Mouse (Mus musculus) layer of hippocampus, adult 8-10 months (tissue): ENCODE measurements around the gene Slc22a23. TPM values are rescaled to one million over a fixed set of nuclear protein-coding genes. Genes with fewer than 3 reads are reported as not detected.

Experiments
- DNase-seq, 2 experiments: peaks; one replicate each; pipeline ENCODE4 v3.0.0; 2022; ENCODE audit warnings: low spot score in 2 of 2
- total RNA-seq, 4 experiments: library from RNA; stranded (reverse); gene quantifications; 2 replicates each; pipeline ENCODE4 v1.2.4; 2022

The Slc22a23 gene
- total RNA-seq, 4 experiments from 2014 or later = 32.3 to 41.6 (median 36.4) TPM

DNA sequence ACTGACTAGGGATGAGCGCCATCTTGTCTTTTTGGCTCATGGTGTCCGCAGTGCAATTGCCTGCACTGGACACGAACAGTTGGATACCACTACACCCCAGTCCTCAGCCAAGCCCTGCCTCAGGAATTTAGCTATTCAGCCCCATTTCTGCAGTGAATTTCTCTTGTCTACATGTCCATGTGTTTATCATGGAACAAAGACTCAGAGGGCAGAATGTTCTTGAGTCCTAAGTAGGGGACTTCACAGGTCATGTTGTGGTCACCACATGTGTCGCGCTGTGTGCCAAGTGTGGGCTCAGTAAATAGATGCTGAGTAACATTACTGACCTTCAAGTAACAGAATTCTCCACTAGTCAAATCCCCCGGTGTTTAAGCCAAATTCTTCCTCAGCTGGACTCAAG is 109.9 kb downstream of the Slc22a23 start:
- no peak for DNase-seq

DNA sequence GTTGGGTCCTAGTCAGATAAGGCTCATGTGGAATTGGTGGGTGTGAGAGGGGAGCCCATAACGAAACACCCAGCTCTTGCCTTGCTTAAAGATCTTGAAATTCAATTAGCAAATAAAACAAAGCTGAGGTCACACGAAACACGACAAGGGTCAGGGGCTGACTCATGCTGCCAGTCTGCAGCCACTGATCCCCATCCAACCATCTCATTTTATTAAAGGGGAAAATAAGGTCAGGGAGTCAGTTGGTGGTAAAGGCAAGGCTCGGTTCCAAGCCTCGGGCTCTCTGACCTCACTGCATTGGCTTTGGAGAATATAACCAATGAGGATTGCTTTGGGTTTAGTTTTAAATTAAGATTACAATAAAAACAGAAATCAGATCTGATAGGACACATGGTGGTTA is 110.5 kb downstream of the Slc22a23 start:
- DNase-seq = no peak

DNA sequence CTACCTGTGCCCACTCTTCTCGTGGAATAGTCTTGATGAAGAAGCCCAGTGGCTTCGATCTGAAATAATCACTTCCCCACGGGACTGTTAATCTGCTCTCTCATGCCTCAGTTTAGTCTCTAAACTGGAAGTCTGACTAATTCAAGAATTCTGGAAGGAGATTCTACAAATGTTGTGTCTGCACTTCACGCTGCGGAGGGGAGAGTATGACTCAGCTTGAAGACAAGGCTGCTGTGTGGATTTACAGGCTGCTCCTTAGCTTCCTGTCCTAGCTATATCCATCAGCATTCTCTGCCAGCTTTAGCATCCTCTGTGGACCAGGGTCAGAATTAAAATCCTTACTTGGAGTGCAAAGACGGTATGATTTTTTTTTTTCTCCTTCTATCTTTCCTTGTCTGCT is 112.0 kb downstream of the Slc22a23 start:
- no peak for DNase-seq

- DNase-seq = no peak
Measured at GRCm38 (mm10) chr13:34228905-34229304, 116.1 kb downstream of the Slc22a23 start.

DNA sequence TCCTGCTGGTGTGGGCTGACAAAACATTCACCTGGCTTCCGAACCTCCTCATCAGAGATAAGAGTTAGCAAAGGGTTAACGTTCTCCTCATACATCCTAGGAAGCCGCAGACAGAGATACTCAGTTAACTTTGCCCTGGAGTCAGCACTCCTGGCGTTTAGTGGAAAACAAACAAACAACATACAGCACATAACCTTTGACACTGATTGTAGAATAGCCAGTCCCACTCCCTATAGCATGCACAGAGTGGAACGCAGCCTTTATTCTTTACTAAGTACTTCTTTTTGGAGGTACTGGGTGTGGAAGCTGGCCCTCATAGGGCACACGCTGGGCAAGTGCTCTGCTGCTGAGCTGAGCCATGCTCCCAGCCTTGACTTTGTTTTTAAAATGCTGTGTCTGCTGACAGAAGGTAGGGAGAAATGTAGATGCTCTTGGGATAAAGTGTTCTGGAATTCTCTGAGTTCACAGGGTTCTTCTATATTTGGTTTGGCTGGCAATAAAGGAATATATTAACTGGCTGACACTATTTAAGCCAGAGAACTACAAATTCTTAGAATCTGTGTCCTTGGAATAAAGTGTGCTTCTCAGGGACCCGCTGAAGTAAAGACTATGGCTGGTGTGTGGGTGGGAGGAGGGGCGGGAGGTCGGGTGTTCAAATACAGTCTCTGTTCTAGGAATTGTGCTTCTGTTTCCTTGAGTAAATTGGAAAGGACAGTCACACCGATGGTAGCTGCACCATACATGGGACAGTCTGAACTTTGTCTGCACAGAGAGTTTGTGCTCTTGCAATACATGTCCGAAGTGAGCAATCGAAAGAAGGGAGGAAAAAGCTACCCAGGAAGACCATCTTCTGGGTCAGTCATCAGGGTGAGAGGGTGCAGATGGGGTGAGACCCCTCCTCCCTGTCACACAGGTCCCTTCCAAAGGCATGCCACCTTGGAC is 117.0 kb downstream of the Slc22a23 start:
- DNase-seq = no peak

DNA sequence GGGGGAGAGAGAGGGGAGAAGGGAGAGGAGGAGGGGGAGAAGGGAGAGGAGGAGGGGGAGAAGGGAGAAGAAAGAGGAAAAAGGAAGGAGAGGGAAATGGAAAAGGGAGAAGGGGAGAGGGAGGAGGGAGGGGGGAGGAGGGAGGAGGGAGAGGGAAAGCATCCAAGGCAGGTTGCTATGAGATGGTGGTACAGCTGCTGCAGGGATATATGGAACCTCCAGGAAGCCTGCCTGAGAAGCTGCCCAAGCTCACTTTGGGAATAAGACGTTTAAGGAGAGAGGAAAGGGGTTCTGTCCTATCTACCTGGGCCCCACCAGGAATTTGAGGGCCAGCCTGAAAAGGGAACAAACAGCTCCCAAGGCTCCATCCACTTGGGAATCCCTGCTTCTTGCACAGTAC is 118.0 kb downstream of the Slc22a23 start:
- DNase-seq = no peak

- no peak for DNase-seq
Measured at GRCm38 (mm10) chr13:34222985-34223384, 122.0 kb downstream of the Slc22a23 start.

DNA sequence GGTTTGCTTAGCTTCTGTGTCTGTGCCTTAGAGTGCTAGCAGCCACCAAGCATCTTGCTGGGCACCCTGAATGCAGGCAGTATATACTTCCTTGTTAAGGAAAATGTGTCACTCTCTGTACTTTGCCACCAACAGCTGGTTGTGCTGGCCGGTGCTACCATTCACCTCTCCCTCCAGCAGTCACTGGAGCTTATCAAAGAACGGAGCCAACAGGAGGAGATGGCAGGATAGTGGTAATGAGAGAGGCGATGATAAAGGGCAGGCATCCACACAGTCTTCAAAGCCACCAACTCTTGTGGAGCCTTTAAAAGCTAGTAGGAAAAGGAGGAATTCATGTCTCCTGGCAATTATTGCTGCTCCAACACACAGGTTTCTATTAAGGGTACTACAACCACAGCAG is 125.3 kb downstream of the Slc22a23 start:
- DNase-seq = no peak

DNA sequence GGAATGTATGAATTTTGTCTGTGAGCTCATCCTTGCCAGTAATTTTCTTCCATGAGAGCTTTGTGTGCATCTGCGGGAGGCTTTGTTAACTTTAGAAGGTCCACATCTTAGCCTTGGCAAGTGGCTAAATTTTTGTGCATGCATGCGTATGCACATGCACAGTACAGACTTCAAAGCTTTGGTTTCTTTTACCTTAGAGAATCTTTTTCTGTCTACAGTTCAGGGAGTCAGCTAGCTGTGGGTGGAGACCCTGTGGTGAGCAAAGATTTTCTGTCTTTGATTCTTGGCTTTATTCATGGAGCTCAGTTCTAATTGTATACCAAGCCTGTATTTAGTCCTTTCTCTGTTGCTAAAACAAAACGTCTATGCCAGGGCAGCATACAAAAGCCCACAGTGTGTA is 126.2 kb downstream of the Slc22a23 start:
- DNase-seq = no peak

- DNase-seq = no peak
Measured at GRCm38 (mm10) chr13:34214855-34215254, 130.1 kb downstream of the Slc22a23 start.

DNA sequence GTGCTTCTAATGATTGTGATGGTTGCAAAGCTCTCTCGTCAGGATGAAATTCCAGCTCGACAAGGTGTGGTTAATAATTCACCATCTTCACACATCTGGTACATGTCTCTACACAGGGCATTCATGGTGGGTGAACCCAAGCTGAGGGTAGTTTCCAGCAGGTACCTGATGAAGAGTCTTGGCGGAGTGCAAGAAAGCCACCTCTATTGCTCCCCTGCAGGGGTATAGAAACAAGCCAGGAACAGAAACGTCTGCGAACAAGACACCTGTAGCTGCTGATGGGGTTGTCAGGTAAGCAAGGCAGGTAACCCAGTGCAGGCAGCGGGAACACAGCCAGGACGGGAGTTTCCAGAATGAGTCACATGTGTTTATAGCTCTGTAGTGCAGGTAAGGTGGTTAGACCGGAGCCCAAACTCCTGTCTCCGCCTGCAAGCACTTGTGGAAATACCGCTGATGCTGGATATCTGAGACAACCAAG is 132.2 kb downstream of the Slc22a23 start:
- no peak for DNase-seq

DNA sequence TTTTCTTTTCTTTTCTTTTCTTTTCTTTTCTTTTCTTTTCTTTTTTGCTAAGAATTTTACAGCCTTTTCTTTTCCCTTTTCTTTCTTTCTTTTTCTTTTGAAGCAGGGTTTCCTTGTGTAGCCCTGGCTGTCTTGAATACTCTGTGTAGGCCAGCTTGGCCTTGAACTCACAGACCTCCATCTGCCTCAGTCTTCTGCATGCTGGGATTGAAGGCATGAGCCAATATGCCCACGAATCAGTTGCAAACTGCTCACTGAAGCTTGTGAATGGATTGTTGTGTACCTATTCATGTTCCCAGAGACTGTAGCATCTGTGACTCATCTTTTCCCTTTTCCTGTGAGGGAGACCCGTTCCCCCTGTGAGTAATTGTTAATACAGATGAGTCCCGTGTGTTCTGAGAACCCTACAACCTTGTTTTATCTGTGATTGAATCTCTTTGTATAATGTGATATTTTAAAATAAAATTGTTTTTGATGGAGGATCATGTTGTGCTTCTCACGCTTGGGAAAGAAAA is 133.7 kb downstream of the Slc22a23 start:
- no peak for DNase-seq

DNA sequence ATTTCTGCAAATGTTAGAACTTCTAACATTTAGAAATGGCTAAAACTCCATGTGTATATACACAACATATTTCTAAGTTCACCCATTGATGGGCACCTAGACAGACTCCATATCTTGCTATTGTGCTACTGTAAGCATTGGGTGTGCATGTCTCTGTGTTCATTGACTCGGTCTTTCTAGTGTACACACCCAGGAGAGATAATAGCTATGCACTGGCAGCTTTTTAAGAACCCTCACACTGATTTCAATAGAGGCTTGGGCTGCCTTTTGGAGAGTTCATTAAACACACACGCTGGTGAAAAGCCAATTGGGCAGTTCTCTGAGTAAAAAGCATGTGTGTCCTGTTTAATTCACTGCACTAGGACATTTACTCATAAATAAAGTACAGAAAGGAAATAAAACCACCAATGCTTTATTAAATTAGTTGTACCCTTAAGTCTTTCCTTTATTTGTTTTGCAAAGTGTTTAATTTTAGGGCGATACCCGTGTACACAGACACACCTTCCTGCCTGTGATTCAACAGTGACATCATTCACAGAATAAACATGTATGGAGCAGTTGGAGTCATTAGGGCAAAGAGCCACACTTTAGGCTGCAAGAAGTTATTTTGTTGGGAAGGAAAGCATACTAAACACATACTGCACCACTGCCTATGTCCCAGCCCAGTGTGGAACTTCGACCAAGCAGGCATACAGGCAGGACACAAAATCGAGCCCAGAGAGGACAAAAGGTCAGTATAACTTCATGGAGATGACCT is 137.1 kb downstream of the Slc22a23 start:
- no peak for DNase-seq

GRCm38 (mm10) chr13:34205216-34205615 is 139.8 kb downstream of the Slc22a23 start:
- no peak for DNase-seq

DNA sequence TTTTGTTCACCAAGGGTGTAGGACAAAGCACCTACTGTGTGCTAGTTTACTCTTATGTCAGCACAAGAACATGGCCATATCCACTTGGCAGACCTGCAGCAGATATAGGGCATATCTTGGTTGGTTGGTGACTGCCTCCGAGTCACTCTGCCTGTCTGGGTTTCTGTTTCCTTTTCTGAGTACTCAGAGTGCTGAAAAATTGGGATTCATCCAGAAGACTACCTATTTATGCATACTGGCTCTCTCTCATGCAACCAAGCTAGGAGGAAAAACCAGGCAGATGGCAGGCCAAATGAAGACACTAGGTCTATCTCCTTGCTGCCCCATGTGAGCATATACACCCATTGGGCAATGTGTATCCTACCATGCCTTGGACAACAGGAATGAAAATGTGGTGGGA is 149.3 kb downstream of the Slc22a23 start:
- no peak for DNase-seq

DNA sequence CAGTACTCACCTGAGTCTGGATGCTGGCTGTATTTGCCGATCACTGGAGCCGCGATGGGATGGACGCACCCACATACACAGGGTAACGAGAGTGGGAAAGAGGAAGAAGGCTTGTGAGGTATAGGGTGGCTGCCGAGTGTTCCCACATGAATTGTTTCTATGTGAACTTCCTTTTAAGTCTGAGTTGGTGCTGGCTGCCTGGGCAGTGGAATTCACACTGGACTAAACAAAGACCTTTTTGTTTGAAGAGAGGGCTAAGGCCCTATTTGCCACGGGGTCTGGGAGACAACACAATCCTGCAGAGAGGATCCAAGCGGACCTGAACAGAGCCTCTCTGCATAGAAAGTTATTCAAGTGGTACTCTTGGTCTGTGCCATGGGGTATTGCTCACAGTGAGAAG is 151.6 kb downstream of the Slc22a23 start:
- no peak for DNase-seq

- peak in 1 of 2 experiments; percentile 43 for DNase-seq
Measured at GRCm38 (mm10) chr13:34192414-34193191, 152.4 kb downstream of the Slc22a23 start.

- peak; percentile 65 to 73 for DNase-seq
Measured at GRCm38 (mm10) chr13:34187571-34187970, 157.4 kb downstream of the Slc22a23 start.

DNA sequence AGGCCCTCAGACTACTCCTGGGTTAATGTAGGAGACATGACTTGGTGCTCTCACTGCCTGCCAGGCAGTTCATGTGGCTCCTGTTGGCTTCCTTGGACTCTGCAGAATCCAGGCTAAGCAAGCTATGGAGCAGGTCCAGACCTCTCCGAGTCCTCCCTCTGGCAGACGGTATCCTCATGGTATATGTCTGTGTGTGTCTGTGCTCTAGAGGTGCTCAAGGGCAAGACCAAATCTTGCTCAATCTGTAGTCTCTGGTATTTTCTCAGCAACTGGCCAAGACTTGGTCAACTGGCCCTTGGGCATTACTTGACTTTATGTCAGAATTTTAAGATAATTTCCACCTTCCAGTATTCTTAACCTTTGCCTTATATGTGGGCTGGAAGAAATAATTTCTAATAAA is 159.6 kb downstream of the Slc22a23 start:
- no peak for DNase-seq

GRCm38 (mm10) chr13:34181624-34182023 is 163.4 kb downstream of the Slc22a23 start:
- no peak for DNase-seq

DNA sequence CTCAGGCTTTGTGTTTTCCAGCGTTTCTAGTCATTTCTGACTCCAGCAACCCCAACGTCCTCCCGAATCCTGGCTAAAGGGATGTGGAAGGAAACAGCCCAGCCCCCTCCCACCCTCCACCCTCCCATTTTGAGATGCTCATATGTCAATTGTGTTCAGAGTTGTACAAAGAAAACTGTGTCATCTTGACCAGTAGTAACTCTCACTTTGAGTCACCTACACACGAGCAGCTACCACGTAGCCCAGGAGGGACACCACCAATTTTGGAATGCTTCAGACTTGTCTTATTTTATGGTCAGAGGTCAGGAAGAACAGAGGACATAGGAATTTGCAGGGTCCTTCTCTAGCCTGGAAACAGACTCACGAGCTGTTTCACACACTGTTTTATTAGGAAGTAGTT is 171.0 kb downstream of the Slc22a23 start:
- DNase-seq = no peak
